Mouse (Mus musculus): ENCODE data around the gene Fh1.

Gene Fh1

DNA sequence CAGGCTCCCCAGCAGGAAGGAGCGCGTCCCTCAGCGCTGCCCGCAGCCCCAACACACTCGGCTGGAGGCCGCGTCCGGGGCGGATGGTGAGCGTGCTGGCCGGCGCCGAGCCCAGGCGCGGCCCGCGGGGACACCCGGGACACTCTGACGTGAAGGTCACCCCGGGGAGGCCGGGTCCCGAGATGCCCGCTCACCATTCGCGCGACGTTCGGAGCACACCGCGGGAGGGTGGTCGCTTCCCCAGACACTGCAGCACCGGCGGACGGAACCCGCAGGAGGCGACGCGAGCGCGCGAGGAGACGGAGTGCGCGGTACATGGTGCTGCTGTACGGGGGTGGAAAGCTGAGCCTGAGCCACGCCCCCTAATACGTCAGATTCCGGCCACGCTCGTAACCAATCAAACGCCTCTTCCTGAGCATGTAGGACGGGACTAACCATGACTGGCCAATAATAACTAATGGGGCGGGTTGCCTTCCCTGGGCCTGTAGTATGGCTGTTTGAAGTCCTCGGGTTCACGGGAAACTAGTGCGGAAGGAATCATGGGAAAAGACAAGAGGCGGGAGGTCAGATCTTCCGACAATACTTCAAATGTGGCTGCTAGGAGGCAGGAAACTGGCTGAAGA, at the start of gene Fh1:
Fh1 (minus strand) TSS at position 379 of the 623 bp plus-strand sequence.
- DNase-seq (ENCODE audit: low spot score), result peak; percentile 92

DNA sequence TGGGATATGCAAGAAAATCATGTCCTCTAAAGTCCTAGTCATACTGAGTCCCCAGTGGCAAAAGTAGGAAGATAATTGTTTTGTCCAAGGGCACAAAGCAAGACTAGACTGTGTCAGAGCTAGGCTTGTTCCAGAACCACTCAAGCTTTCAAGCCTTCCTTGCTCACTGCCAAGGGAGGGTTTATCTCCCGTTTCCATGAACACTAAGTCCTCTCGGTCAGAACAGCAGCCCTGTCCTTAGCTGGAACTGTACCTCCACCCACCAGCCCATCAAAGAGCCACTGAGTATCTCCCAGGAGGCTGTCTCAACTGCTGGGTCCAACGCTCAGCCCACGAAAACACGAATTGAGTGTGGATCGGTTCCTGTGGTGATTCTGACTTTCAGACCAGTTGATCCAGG, 49.7 kb upstream of the Fh1 start:
- no peak for DNase-seq (ENCODE audit: low spot score)

DNA sequence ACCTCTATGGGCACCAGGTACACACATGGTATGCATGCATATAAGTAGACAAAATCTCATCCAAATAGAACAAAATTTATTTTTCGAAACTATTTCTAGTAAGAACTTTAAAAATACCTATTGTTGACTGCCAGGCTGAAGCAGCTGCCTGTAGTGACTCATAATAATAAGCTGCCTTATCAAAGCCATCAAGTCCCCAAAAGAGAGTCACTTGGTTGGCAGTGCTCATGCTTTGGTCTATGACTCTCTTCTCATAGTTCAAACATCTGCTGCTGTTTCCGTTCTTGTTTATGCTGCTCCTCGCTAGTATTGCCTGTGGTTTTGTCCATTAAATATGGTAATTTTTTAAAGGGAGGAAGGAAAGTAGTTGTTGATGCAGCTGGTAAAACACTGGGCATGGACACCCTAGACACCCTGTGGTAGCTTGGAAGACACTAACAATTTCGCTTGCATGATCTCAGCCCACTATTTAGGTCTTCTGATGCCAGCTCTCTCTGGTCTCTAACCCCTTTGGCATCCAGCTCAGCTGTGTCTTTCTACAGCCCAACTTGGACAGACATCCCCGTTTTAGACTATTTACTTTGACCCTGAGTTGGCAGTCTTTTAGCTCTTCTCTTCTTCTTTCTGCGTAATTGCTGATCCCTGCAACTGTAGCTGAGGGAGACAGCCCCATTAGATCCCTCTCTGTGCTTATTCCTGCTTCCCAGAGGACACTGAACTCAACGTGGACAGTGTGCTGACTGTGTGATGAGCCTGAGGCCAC, 48.3 kb upstream of the Fh1 start:
- DNase-seq (ENCODE audit: low spot score), result no peak

DNA sequence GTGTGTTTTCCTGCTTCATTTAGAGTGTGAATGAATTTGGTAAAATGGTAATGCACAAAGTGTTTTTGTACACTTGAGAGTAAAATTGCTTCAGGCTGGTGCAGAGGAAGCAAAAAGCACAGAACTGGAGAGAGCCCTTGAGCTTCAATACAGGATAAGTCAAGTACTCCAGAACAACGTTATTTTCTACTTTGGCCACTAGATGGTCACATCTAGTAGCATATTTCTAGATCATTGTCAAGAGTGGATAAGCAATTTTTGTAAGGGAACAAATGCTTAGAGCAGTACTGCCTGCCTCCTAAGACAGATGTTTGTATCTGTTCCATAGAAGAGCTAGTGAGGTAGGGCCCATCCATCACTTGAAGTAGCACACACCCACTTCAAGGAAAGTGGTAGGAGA, 46.2 kb upstream of the Fh1 start:
- no peak for DNase-seq (ENCODE audit: low spot score)

DNA sequence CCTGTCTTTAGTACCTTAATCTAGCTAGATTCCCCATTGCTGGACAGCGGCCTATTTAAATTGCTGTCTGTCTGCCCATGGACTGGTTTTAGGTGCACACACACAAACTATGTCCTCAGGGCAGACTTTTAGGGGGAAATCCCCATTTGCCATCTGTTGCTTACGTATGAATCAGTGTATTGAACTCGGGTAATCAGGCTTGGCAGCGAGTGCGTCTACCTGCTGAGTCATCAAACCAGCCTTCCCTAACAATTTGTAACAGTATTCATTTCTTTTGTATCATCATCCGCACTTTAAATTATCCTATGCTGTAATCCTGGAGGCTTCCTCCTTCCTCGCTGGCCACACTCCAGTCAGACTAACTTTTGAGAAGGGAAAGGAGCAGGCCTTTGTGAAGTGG, 44.6 kb upstream of the Fh1 start:
- DNase-seq (ENCODE audit: low spot score), result no peak

DNA sequence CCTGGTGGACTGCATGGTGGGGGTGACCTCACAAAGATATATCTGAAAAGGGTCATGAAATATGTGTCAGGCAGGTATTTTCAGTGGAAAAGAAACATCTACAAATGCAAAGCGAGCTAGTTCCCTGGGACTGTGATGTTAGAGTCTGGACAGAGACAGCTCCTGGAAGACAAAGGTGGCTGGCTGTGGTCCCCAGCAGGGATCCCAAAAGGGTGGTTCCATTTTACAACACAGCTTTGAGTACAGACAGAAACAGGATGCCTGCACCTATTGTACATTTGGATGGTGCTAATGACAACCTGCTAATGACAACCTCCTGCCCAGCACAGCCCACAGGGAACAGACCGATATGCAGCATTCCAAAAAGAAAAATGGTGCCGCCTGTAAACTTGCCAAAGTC, 44.0 kb upstream of the Fh1 start:
- no peak for DNase-seq (ENCODE audit: low spot score)

- DNase-seq (ENCODE audit: low spot score), result no peak
Observed at GRCm38 (mm10) chr1:175668666-175669405, 43.4 kb upstream of the Fh1 start.

GRCm38 (mm10) chr1:175659900-175660299, 34.5 kb upstream of the Fh1 start:
- DNase-seq (ENCODE audit: low spot score), result no peak

DNA sequence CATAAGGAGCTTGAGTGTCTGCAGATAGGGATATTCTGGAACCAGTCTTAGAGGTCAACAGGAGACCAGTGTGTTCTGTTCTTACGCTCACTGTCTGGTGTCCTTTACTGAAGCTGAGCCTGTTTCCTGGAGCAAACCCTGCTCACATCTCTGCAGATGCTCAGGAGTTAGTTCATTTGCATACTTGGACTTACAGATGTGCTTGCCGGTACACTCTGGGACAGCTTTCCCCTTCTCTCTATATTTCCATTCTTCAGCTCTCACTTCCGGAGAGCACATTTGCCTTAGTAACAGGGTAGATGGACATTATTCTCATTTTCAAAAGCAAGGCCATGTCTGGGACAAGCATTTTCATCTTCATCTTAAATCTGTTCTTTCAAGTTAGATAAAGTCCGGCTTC, 23.2 kb upstream of the Fh1 start:
- no peak for DNase-seq (ENCODE audit: low spot score)

GRCm38 (mm10) chr1:175646952-175647351, 21.5 kb upstream of the Fh1 start:
- no peak for DNase-seq (ENCODE audit: low spot score)

- DNase-seq (ENCODE audit: low spot score), result no peak
Observed at GRCm38 (mm10) chr1:175643496-175644265, 18.2 kb upstream of the Fh1 start.

- no peak for DNase-seq (ENCODE audit: low spot score)
Observed at GRCm38 (mm10) chr1:175640435-175641150, 15.2 kb upstream of the Fh1 start.

- DNase-seq (ENCODE audit: low spot score), result no peak
Observed at GRCm38 (mm10) chr1:175639072-175639471, 13.6 kb upstream of the Fh1 start.

GRCm38 (mm10) chr1:175637677-175638076, 12.2 kb upstream of the Fh1 start:
- DNase-seq (ENCODE audit: low spot score), result no peak

- DNase-seq (ENCODE audit: low spot score), result no peak
Observed at GRCm38 (mm10) chr1:175632470-175632869, 7.0 kb upstream of the Fh1 start.

DNA sequence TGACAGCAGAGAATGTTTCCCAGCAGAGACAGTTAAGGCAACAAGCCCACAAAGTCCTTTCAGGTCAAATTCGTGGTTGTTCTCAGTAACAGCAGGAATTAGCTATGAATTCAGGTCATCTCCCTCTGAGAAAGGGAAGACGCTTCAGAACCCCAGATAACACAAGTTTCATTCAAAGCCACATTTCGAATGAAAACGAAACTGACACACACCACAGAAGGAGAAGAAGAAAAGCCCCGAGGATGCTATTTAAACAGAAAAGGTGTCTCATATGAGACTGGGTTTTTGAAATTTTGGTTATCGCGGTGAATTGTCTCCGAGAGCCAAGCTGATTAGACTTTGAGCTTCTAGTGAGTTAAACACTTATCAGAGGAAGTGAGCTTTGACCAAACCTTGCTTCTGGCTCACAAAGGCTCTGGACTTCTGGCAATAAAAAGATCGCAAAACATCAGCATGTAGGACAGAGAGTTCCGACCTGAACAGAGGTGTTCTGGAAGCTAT, 6.3 kb upstream of the Fh1 start:
- no peak for DNase-seq (ENCODE audit: low spot score)

DNA sequence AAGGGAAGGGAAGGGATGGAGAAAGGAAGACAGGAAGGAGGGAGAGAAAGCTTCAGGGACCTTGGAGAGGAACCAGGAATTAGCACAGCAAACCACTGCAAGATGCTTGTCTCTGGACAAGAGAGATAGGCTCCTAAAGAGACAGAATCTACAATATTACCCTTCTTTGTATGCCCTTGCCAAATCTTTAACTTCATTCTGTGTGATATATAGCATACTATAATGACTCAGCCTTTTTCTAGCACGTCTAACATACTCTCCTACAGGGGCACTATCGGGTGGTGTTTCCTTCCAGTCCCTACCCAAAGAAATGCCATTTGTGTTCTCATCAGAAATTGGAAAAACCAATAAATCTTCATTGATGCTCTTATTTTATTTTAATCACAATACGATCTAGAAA, 5.6 kb upstream of the Fh1 start:
- DNase-seq (ENCODE audit: low spot score), result no peak

- DNase-seq (ENCODE audit: low spot score), result no peak
Observed at GRCm38 (mm10) chr1:175630345-175630744, 4.9 kb upstream of the Fh1 start.

GRCm38 (mm10) chr1:175629248-175629647, 3.8 kb upstream of the Fh1 start:
- no peak for DNase-seq (ENCODE audit: low spot score)

DNA sequence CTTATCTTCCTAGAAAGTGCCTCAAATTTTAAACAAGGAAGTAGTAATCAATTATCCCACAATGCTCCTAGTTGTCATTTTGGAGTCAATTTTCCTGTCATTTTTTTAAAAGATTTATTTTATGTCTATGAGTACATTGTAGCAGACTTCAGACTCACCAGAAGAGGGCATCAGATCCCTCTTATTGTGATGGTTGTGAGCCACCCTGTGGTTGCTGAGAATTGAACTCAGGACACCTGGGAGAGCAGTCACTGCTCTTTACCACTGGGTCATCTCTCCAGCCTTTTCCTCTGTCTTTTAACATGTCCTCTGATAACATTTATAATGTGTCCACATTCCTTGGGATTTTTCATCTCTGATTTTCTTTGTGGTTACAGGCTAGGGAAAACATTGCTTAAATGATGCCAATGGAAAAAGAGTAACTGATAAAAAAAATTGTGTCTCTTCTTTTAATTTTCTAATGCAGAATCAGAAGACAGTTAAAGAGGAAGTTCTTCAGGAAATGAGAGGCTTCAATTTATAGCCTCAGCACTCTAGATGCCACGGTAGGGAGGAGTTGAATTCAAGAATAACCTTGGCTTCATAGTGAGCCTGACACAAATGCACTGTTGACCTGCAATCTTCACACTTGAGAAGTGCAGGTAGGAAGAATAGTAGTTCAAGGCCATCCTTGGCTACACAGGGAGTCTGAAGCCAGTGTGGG, 706 bp upstream of the Fh1 start:
- DNase-seq (ENCODE audit: low spot score), result no peak

DNA sequence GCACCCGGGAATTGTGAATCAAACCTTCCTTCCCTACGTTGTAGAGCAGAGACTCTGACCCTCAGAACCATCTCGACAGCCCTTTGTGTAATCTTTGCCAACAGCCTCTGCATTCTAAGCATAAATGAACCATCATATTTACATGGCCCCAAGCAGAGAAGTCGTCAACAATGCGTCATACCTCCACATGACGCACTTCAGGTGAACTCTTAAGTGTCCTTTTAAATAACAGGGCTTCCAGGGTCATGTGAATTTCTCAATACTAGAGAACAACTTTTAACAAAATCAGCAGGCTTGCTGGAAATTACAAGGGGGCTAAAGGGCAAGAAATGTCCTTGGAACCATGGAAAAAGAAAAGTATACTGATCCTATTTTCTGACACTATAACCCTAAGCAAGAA, 1.8 kb downstream of the Fh1 start:
- DNase-seq (ENCODE audit: low spot score), result no peak
